Mouse (Mus musculus) kidney, postnatal 0 days (tissue): ENCODE data around the gene Rgl1. TPM values are rescaled to one million over a fixed set of nuclear protein-coding genes. Genes with fewer than 3 reads are reported as not detected.

Experiments used
- ATAC-seq: fragments of 200-750 bp; cut with Nextera tagmentation; replicated peaks from 2 replicates; pipeline ENCODE4 v1.8.0; 2017; ENCODE audit warnings: low read depth, moderate number of reproducible peaks, moderate TSS enrichment, moderate library complexity; ENCODE audit not compliant: low FRiP score
- DNase-seq: peaks from one replicate; pipeline ENCODE4 v3.0.0-alpha.2; 2016; ENCODE audit warnings: low spot score
- H3K27ac ChIP-seq: fragments of 300-500 bp; sonication (generic); 2 replicates; pipeline ENCODE4 v1.5.1; 2014; ENCODE audit warnings: mild to moderate bottlenecking
- H3K27me3 ChIP-seq: fragments of 300-500 bp; sonication (generic); 2 replicates; pipeline ENCODE4 v1.6.1; 2014; ENCODE audit warnings: low read length, mixed read lengths; ENCODE audit not compliant: insufficient read depth
- H3K36me3 ChIP-seq: fragments of 300-500 bp; sonication (generic); 2 replicates; pipeline ENCODE4 v1.6.1; 2014; ENCODE audit warnings: low read length, mixed read lengths; ENCODE audit not compliant: insufficient read depth
- H3K4me1 ChIP-seq: fragments of 300-500 bp; sonication (generic); replicated peaks from 2 replicates; pipeline ENCODE4 v1.6.1; 2014; ENCODE audit warnings: antibody characterized with exemption, low read length, mixed read lengths; ENCODE audit not compliant: insufficient read depth
- H3K4me2 ChIP-seq: fragments of 300-500 bp; sonication (generic); 2 replicates; pipeline ENCODE4 v1.6.1; 2014; ENCODE audit warnings: mild to moderate bottlenecking, low read length, moderate library complexity, mixed read lengths
- H3K4me3 ChIP-seq: fragments of 300-500 bp; sonication (generic); replicated peaks from 2 replicates; pipeline ENCODE4 v1.5.1; 2014; ENCODE audit warnings: low read depth, low read length
- H3K9ac ChIP-seq: fragments of 300-500 bp; sonication (generic); 2 replicates; pipeline ENCODE4 v1.6.1; 2014; ENCODE audit warnings: low read depth, low read length
- H3K9me3 ChIP-seq: fragments of 300-500 bp; sonication (generic); replicated peaks from 2 replicates; pipeline ENCODE4 v1.6.1; 2016; ENCODE audit warnings: low read length, inconsistent platforms, mixed read lengths
- CTCF ChIP-seq: IDR thresholded peaks from 2 replicates; pipeline ENCODE4 v1.5.1; 2016; ENCODE audit warnings: antibody characterized with exemption, low read depth, mild to moderate bottlenecking, moderate library complexity
- whole genome bisulfite sequencing: fragments of 180-500 bp; shearing (Covaris S2); extraction: QIAGEN DNeasy Blood & Tissue Kit; methylation state at CpG from one replicate; pipeline ENCODE4 v1.1.7; 2014; 5-methylcytosine and 5-hydroxymethylcytosine counted together
- polyA plus RNA-seq: library from polyadenylated mRNA; unstranded; fragments of >200 nt; fragmentation: Nextera tagmentation; extraction: Ambion mirVana; gene quantifications from 2 replicates; pipeline ENCODE4 v1.2.1, GENCODE M21; 2015

The Rgl1 gene
- polyA plus RNA-seq, 1 experiment from 2014 or later = 59.4 TPM

DNA sequence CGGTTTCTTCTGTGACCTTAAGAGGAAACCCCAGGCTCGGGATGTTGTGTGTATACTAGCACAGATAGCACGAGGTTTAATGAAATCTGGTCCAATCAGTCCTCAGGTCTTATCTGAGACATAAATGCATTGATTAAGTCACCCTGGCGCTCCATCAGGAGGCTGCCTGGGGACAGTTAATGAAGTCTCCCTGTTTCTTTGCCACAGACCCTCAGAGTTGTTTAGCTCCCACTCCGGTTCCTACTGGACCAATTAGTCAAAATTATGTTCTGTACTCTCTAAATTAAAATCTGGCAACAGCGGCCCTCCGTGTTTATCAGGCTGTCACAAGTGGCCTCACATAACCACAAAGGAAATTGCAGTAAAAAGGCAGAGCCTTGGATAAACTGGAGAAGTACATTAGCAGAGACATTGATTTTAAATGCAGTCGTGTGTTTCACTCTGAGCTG is 78.4 kb downstream of the Rgl1 start:
- DNase-seq (peak; percentile 90), ATAC-seq (peak; percentile 72)
- 0 out of 2 replicates have a peak, but pooled peaks cover 8% of the 10 kb centered on the region for H3K4me1 ChIP-seq
- H3K9ac ChIP-seq = no peak overlapping the region
- H3K27ac ChIP-seq = peak overlapping the region; percentile 83
- no peak overlapping the region for H3K4me3 ChIP-seq
- H3K27me3 ChIP-seq = no peaks in the 10 kb centered on the region
- no peaks in the 10 kb centered on the region for H3K9me3 ChIP-seq
- H3K36me3 ChIP-seq = no peaks in the 10 kb centered on the region
- H3K4me2 ChIP-seq = no peak overlapping the region
- WGBS = 17% methylated on average over 8 of the region's 8 CpGs
- TF ChIP-seq CTCF = no peak

DNA sequence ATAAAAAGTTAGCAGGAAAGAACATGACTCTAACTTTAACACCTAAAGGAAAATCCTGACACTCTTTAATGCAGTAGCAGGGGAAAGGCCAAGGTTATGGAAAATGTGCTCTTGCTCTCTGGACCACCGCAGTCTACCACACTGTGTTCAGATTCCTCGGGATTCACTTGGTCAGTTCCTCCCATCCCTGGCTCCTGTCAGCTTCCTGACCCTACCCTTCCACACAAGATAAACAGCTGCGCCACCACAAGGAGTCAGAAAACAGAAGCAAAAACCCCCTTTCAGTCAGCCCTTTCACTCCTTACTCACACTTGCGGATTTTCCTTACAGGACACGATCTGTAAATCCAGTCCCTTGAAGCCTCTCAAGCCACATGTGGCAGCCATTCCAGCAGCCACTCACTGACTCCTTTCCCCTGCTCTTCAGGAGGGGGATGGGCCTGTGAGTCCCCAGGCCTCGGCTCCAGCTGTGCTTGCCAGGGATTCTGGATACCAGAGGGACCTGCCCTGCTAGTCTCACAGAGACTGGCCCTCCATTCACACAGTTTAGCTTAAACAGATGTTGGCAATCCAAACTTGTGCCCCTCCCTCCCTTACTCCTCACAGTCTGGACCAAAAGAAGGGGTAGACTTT is 78.9 kb downstream of the Rgl1 start:
- 0 out of 2 replicates have a peak overlapping the region, but pooled peaks have one; percentile 8 for H3K4me2 ChIP-seq
- H3K27ac ChIP-seq = peak overlapping the region; percentile 83
- H3K36me3 ChIP-seq = no peaks in the 10 kb centered on the region
- no peaks in the 10 kb centered on the region for H3K27me3 ChIP-seq
- no peak overlapping the region for H3K4me3 ChIP-seq
- DNase-seq (peak; percentile 76), ATAC-seq (peak; percentile 73)
- H3K4me1 ChIP-seq = 0 out of 2 replicates have a peak, but pooled peaks cover 8% of the 10 kb centered on the region
- WGBS = 10% methylated on average over 6 of the region's 6 CpGs
- 0 out of 2 replicates have a peak, but pooled peaks have one; percentile 4 for TF ChIP-seq CTCF
- H3K9ac ChIP-seq = no peak overlapping the region
- H3K9me3 ChIP-seq = no peaks in the 10 kb centered on the region

GRCm38 (mm10) chr1:152685531-152685930 is 80.6 kb downstream of the Rgl1 start:
- H3K9me3 ChIP-seq = no peaks in the 10 kb centered on the region
- no peak overlapping the region for H3K4me3 ChIP-seq
- no peak overlapping the region for H3K9ac ChIP-seq
- ATAC-seq (no peak), DNase-seq (peak; percentile 53)
- whole genome bisulfite sequencing = 59% methylated on average over 3 of the region's 3 CpGs
- H3K36me3 ChIP-seq = no peaks in the 10 kb centered on the region
- H3K27me3 ChIP-seq = no peaks in the 10 kb centered on the region
- H3K4me1 ChIP-seq = 0 out of 2 replicates have a peak, but pooled peaks cover 8% of the 10 kb centered on the region
- TF ChIP-seq CTCF = peak; percentile 46; the same call in 1 of the 2 replicates
- no peak overlapping the region for H3K4me2 ChIP-seq
- H3K27ac ChIP-seq = no peak overlapping the region

GRCm38 (mm10) chr1:152682368-152683194 is 83.6 kb downstream of the Rgl1 start:
- Histone ChIP-seq H3K9ac (no peak overlapping the region), H3K4me1 (0 out of 2 replicates have a peak, but pooled peaks cover 7% of the 10 kb centered on the region), H3K4me3 (no peak overlapping the region), H3K36me3 (no peaks in the 10 kb centered on the region), H3K9me3 (no peaks in the 10 kb centered on the region), H3K4me2 (no peak overlapping the region), H3K27me3 (no peaks in the 10 kb centered on the region), H3K27ac (peak overlapping the region; percentile 68)
- 42% methylated on average over 11 of the region's 11 CpGs for WGBS
- ATAC-seq (0 out of 2 replicates have a peak, but pooled peaks have one; percentile 21), DNase-seq (peak; percentile 50)
- no peak for TF ChIP-seq CTCF

- TF ChIP-seq CTCF = peak; percentile 49
- H3K9me3 ChIP-seq = no peaks in the 10 kb centered on the region
- no peak overlapping the region for H3K9ac ChIP-seq
- no peaks in the 10 kb centered on the region for H3K4me1 ChIP-seq
- no peak overlapping the region for H3K4me2 ChIP-seq
- no peaks in the 10 kb centered on the region for H3K36me3 ChIP-seq
- no peaks in the 10 kb centered on the region for H3K27me3 ChIP-seq
- DNase-seq = peak; percentile 82
- H3K4me3 ChIP-seq = no peak overlapping the region
- H3K27ac ChIP-seq = 0 out of 2 replicates have a peak overlapping the region, but pooled peaks have one; percentile 68
- 67% methylated on average over 6 of the region's 6 CpGs for WGBS
- no peak for ATAC-seq
Observed at GRCm38 (mm10) chr1:152681676-152682367, 84.3 kb downstream of the Rgl1 start.

DNA sequence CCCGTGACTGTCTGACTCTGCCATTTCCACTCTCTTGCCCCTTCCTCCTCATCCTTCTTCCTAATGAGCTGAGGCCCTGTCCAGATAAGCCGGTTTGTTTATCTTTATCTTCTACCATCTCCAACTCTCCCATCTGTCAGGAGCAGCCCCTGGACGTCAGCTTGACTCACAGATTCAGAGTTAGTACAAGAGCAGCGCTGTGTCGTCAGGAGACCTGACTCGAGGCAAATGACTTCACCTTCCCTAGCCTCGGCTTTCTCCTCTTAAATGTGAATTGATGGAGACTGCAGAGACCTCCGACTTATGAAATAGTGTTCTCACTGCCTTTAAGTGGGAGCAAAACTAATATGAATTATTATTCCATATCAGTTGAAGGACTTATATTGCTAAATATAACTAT is 85.0 kb downstream of the Rgl1 start:
- no peaks in the 10 kb centered on the region for H3K9me3 ChIP-seq
- 45% methylated on average over 8 of the region's 8 CpGs for WGBS
- no peak overlapping the region for H3K9ac ChIP-seq
- H3K4me2 ChIP-seq = no peak overlapping the region
- DNase-seq (no peak), ATAC-seq (no peak)
- H3K4me3 ChIP-seq = no peak overlapping the region
- no peak overlapping the region for H3K27ac ChIP-seq
- no peak for TF ChIP-seq CTCF
- H3K27me3 ChIP-seq = no peaks in the 10 kb centered on the region
- no peaks in the 10 kb centered on the region for H3K36me3 ChIP-seq
- H3K4me1 ChIP-seq = no peaks in the 10 kb centered on the region
